Mouse (Mus musculus) kidney, embryonic 14.5 days (tissue): ENCODE data around the gene Ttc16. TPM values are rescaled to one million over a fixed set of nuclear protein-coding genes. Genes with fewer than 3 reads are reported as not detected.

ENCODE experiments used
- ATAC-seq: fragments of 200-750 bp; cut with Nextera tagmentation; 2 replicates; pipeline ENCODE4 v1.8.0; 2017; ENCODE audit warnings: moderate number of reproducible peaks, mild to moderate bottlenecking, moderate TSS enrichment, moderate library complexity; ENCODE audit not compliant: low FRiP score, low TSS enrichment
- H3K27ac ChIP-seq: fragments of 300-500 bp; sonication (generic); 2 replicates; pipeline ENCODE4 v1.5.1; 2014; ENCODE audit warnings: low read depth, mild to moderate bottlenecking, low read length, moderate library complexity, mixed read lengths
- H3K27me3 ChIP-seq: fragments of 300-500 bp; sonication (generic); 2 replicates; pipeline ENCODE4 v1.6.1; 2014; ENCODE audit warnings: mild to moderate bottlenecking, low read length; ENCODE audit not compliant: control insufficient read depth, insufficient read depth
- H3K36me3 ChIP-seq: fragments of 300-500 bp; sonication (generic); 2 replicates; pipeline ENCODE4 v1.6.1; 2014; ENCODE audit warnings: low read length, mixed read lengths; ENCODE audit not compliant: control insufficient read depth, insufficient read depth
- H3K4me1 ChIP-seq: fragments of 300-500 bp; sonication (generic); 2 replicates; pipeline ENCODE4 v1.6.1; 2014; ENCODE audit warnings: low read length, mixed read lengths; ENCODE audit not compliant: control insufficient read depth, insufficient read depth
- H3K4me2 ChIP-seq: fragments of 300-500 bp; sonication (generic); replicated peaks from 2 replicates; pipeline ENCODE4 v1.6.1; 2014; ENCODE audit warnings: low read depth, mild to moderate bottlenecking, low read length
- H3K4me3 ChIP-seq: fragments of 300-500 bp; sonication (generic); 2 replicates; pipeline ENCODE4 v1.5.1; 2014; ENCODE audit warnings: mild to moderate bottlenecking, low read length
- H3K9ac ChIP-seq: fragments of 300-500 bp; sonication (generic); 2 replicates; pipeline ENCODE4 v1.6.1; 2014; ENCODE audit warnings: low read depth, mild to moderate bottlenecking, low read length, moderate library complexity
- H3K9me3 ChIP-seq: fragments of 300-500 bp; sonication (generic); 2 replicates; pipeline ENCODE4 v1.6.1; 2016; ENCODE audit warnings: low read length; ENCODE audit not compliant: control insufficient read depth
- WGBS: fragments of 180-500 bp; shearing (Covaris S2); extraction: QIAGEN DNeasy Blood & Tissue Kit; methylation state at CpG from one replicate; pipeline ENCODE4 v1.1.7; 2014; 5-methylcytosine and 5-hydroxymethylcytosine counted together
- polyA plus RNA-seq: library from polyadenylated mRNA; unstranded; fragments of >200 nt; fragmentation: Nextera tagmentation; extraction: Ambion mirVana; gene quantifications from 2 replicates; pipeline ENCODE4 v1.2.1, GENCODE M21; 2014

The Ttc16 gene
- polyA plus RNA-seq, 1 experiment from 2014 or later, result not detected

GRCm38 (mm10) chr2:32771886-32772285 is 3.5 kb downstream of the Ttc16 start:
- Histone ChIP-seq H3K4me1 (peaks cover 6% of the 10 kb centered on the region; the same call in 1 of the 2 replicates), H3K27me3 (no peaks in the 10 kb centered on the region), H3K4me3 (no peak overlapping the region), H3K9ac (no peak overlapping the region), H3K9me3 (no peaks in the 10 kb centered on the region), H3K4me2 (no peak overlapping the region), H3K27ac (no peak overlapping the region), H3K36me3 (no peaks in the 10 kb centered on the region)
- ATAC-seq, result no peak
- 26% methylated on average over 12 of the region's 12 CpGs for WGBS

GRCm38 (mm10) chr2:32769327-32770085 is 5.9 kb downstream of the Ttc16 start:
- no peak overlapping the region for H3K4me2 ChIP-seq
- H3K27ac ChIP-seq, result no peak overlapping the region
- H3K27me3 ChIP-seq, result no peaks in the 10 kb centered on the region
- H3K36me3 ChIP-seq, result no peaks in the 10 kb centered on the region
- no peak overlapping the region for H3K9ac ChIP-seq
- no peaks in the 10 kb centered on the region for H3K9me3 ChIP-seq
- 82% methylated on average over 5 of the region's 5 CpGs for WGBS
- H3K4me1 ChIP-seq, result no peaks in the 10 kb centered on the region
- ATAC-seq, result no peak
- H3K4me3 ChIP-seq, result no peak overlapping the region

- H3K9me3 ChIP-seq, result no peaks in the 10 kb centered on the region
- H3K27ac ChIP-seq, result no peak overlapping the region
- no peak overlapping the region for H3K4me3 ChIP-seq
- no peak overlapping the region for H3K9ac ChIP-seq
- no peak overlapping the region for H3K4me2 ChIP-seq
- no peaks in the 10 kb centered on the region for H3K36me3 ChIP-seq
- no peaks in the 10 kb centered on the region for H3K27me3 ChIP-seq
- no peak for ATAC-seq
- 54% methylated on average over 19 of the region's 19 CpGs for WGBS
- no peaks in the 10 kb centered on the region for H3K4me1 ChIP-seq
Measured at GRCm38 (mm10) chr2:32768661-32769285, 6.7 kb downstream of the Ttc16 start.

GRCm38 (mm10) chr2:32767241-32767640 is 8.2 kb downstream of the Ttc16 start:
- 64% methylated on average over 12 of the region's 12 CpGs for WGBS
- no peak overlapping the region for H3K27ac ChIP-seq
- peaks cover 8% of the 10 kb centered on the region; the same call in 1 of the 2 replicates for H3K36me3 ChIP-seq
- no peaks in the 10 kb centered on the region for H3K27me3 ChIP-seq
- no peak overlapping the region for H3K9ac ChIP-seq
- no peak overlapping the region for H3K4me2 ChIP-seq
- H3K9me3 ChIP-seq, result no peaks in the 10 kb centered on the region
- ATAC-seq, result no peak
- H3K4me1 ChIP-seq, result no peaks in the 10 kb centered on the region
- no peak overlapping the region for H3K4me3 ChIP-seq

- no peak for ATAC-seq
- peaks cover 29% of the 10 kb centered on the region for H3K36me3 ChIP-seq
- H3K4me1 ChIP-seq, result no peaks in the 10 kb centered on the region
- 82% methylated on average over 3 of the region's 3 CpGs for WGBS
- H3K4me2 ChIP-seq, result no peak overlapping the region
- H3K9ac ChIP-seq, result no peak overlapping the region
- H3K4me3 ChIP-seq, result no peak overlapping the region
- H3K27ac ChIP-seq, result no peak overlapping the region
- no peaks in the 10 kb centered on the region for H3K9me3 ChIP-seq
- no peaks in the 10 kb centered on the region for H3K27me3 ChIP-seq
Measured at GRCm38 (mm10) chr2:32763353-32763752, 12.1 kb downstream of the Ttc16 start.

GRCm38 (mm10) chr2:32761859-32762258 is 13.6 kb downstream of the Ttc16 start:
- H3K4me1 ChIP-seq, result no peaks in the 10 kb centered on the region
- H3K27ac ChIP-seq, result no peak overlapping the region
- H3K4me2 ChIP-seq, result no peak overlapping the region
- ATAC-seq, result no peak
- WGBS, result 90% methylated on average over 4 of the region's 4 CpGs
- no peaks in the 10 kb centered on the region for H3K9me3 ChIP-seq
- H3K9ac ChIP-seq, result no peak overlapping the region
- H3K36me3 ChIP-seq, result peaks cover 29% of the 10 kb centered on the region
- H3K4me3 ChIP-seq, result no peak overlapping the region
- H3K27me3 ChIP-seq, result no peaks in the 10 kb centered on the region

GRCm38 (mm10) chr2:32761361-32761760 is 14.1 kb downstream of the Ttc16 start:
- H3K9me3 ChIP-seq, result no peaks in the 10 kb centered on the region
- no peaks in the 10 kb centered on the region for H3K4me1 ChIP-seq
- 89% methylated on average over 14 of the region's 14 CpGs for WGBS
- H3K4me3 ChIP-seq, result no peak overlapping the region
- peaks cover 29% of the 10 kb centered on the region for H3K36me3 ChIP-seq
- no peak for ATAC-seq
- no peak overlapping the region for H3K27ac ChIP-seq
- no peaks in the 10 kb centered on the region for H3K27me3 ChIP-seq
- H3K9ac ChIP-seq, result no peak overlapping the region
- H3K4me2 ChIP-seq, result no peak overlapping the region

- no peaks in the 10 kb centered on the region for H3K4me1 ChIP-seq
- 95% methylated on average over 2 of the region's 2 CpGs for WGBS
- H3K9me3 ChIP-seq, result no peaks in the 10 kb centered on the region
- no peak overlapping the region for H3K27ac ChIP-seq
- ATAC-seq, result no peak
- H3K36me3 ChIP-seq, result peaks cover 37% of the 10 kb centered on the region
- H3K9ac ChIP-seq, result no peak overlapping the region
- H3K27me3 ChIP-seq, result no peaks in the 10 kb centered on the region
- no peak overlapping the region for H3K4me2 ChIP-seq
- H3K4me3 ChIP-seq, result no peak overlapping the region
Measured at GRCm38 (mm10) chr2:32759001-32759400, 16.4 kb downstream of the Ttc16 start.

GRCm38 (mm10) chr2:32758503-32758902 is 16.9 kb downstream of the Ttc16 start:
- WGBS, result 64% methylated on average over 8 of the region's 8 CpGs
- H3K36me3 ChIP-seq, result peaks cover 38% of the 10 kb centered on the region
- H3K4me3 ChIP-seq, result no peak overlapping the region

More at GRCm38 (mm10) chr2:32758503-32758902, 16.9 kb downstream of the Ttc16 start:
- H3K4me1 ChIP-seq, result no peaks in the 10 kb centered on the region
- no peaks in the 10 kb centered on the region for H3K27me3 ChIP-seq
- no peaks in the 10 kb centered on the region for H3K9me3 ChIP-seq
- ATAC-seq, result no peak
- H3K4me2 ChIP-seq, result no peak overlapping the region
- no peak overlapping the region for H3K9ac ChIP-seq
- no peak overlapping the region for H3K27ac ChIP-seq
